Mouse (Mus musculus) stomach, embryonic 14.5 days (tissue): ENCODE results near the gene Nrg3. TPM values are rescaled to one million over a fixed set of nuclear protein-coding genes. Genes with fewer than 3 reads are reported as not detected.

ENCODE experiments used
- ATAC-seq: fragments of 200-750 bp; cut with Nextera tagmentation; 2 replicates; pipeline ENCODE4 v1.8.0; 2017; ENCODE audit warnings: low read depth, moderate TSS enrichment; ENCODE audit not compliant: insufficient number of reproducible peaks, insufficient read depth, low FRiP score
- H3K27ac ChIP-seq: fragments of 300-500 bp; sonication (generic); 2 replicates; pipeline ENCODE4 v1.5.1; 2014; ENCODE audit warnings: mild to moderate bottlenecking, low read length, moderate library complexity, mixed read lengths
- H3K27me3 ChIP-seq: fragments of 300-500 bp; sonication (generic); 2 replicates; pipeline ENCODE4 v1.6.1; 2014; ENCODE audit warnings: low read length, control low read depth, mixed read lengths; ENCODE audit not compliant: control insufficient read depth, insufficient read depth
- H3K36me3 ChIP-seq: fragments of 300-500 bp; sonication (generic); 2 replicates; pipeline ENCODE4 v1.6.1; 2014; ENCODE audit warnings: mild to moderate bottlenecking, control low read depth, low read length, moderate library complexity, mixed read lengths; ENCODE audit not compliant: control insufficient read depth, insufficient read depth
- H3K4me1 ChIP-seq: fragments of 300-500 bp; sonication (generic); 2 replicates; pipeline ENCODE4 v1.6.1; 2014; ENCODE audit warnings: low read length, control low read depth, mixed read lengths; ENCODE audit not compliant: control insufficient read depth, insufficient read depth
- H3K4me2 ChIP-seq: fragments of 300-500 bp; sonication (generic); replicated peaks from 2 replicates; pipeline ENCODE4 v1.6.1; 2014; ENCODE audit warnings: low read depth, low read length, control low read depth
- H3K4me3 ChIP-seq: fragments of 300-500 bp; sonication (generic); 2 replicates; pipeline ENCODE4 v1.5.1; 2014; ENCODE audit warnings: low read depth, low read length, control low read depth
- H3K9ac ChIP-seq: fragments of 300-500 bp; sonication (generic); replicated peaks from 2 replicates; pipeline ENCODE4 v1.6.1; 2014; ENCODE audit warnings: low read depth, mild to moderate bottlenecking, control low read depth, low read length, moderate library complexity, mixed read lengths
- H3K9me3 ChIP-seq: fragments of 300-500 bp; sonication (generic); 2 replicates; pipeline ENCODE4 v1.6.1; 2016; ENCODE audit warnings: low read depth, low read length, control low read depth; ENCODE audit not compliant: control insufficient read depth
- WGBS: fragments of 180-500 bp; shearing (Covaris S2); extraction: QIAGEN DNeasy Blood & Tissue Kit; methylation state at CpG from one replicate; pipeline ENCODE4 v1.1.7; 2014; 5-methylcytosine and 5-hydroxymethylcytosine counted together
- polyA plus RNA-seq: library from polyadenylated mRNA; unstranded; fragments of >200 nt; fragmentation: Nextera tagmentation; extraction: Ambion mirVana; gene quantifications from 2 replicates; pipeline ENCODE4 v1.2.1, GENCODE M21; 2014

The Nrg3 gene
- polyA plus RNA-seq, 1 experiment from 2014 or later = 1.1 TPM

- WGBS = 90% methylated on average over 1 of the region's 1 CpGs
- H3K4me3 ChIP-seq = no peak overlapping the region
- H3K9me3 ChIP-seq = no peaks in the 10 kb centered on the region
- H3K36me3 ChIP-seq = no peaks in the 10 kb centered on the region
- no peak overlapping the region for H3K27ac ChIP-seq
- H3K27me3 ChIP-seq = no peaks in the 10 kb centered on the region
- H3K4me2 ChIP-seq = no peak overlapping the region
- H3K9ac ChIP-seq = no peak overlapping the region
- H3K4me1 ChIP-seq = no peaks in the 10 kb centered on the region
- no peak for ATAC-seq
These were observed 480.4 kb downstream of the Nrg3 start for GRCm38 (mm10) chr14:38992574-38992866.

- 66% methylated on average over 7 of the region's 7 CpGs for WGBS
- Histone ChIP-seq H3K36me3 (no peaks in the 10 kb centered on the region), H3K4me1 (no peaks in the 10 kb centered on the region), H3K27ac (no peak overlapping the region), H3K4me2 (no peak overlapping the region), H3K9ac (no peak overlapping the region), H3K27me3 (no peaks in the 10 kb centered on the region), H3K4me3 (no peak overlapping the region), H3K9me3 (no peaks in the 10 kb centered on the region)
- ATAC-seq = no peak
These were observed 480.9 kb downstream of the Nrg3 start for GRCm38 (mm10) chr14:38991847-38992573.

GRCm38 (mm10) chr14:38959367-38959766, 513.5 kb downstream of the Nrg3 start:
- Histone ChIP-seq H3K4me3 (no peak overlapping the region), H3K4me1 (no peaks in the 10 kb centered on the region), H3K36me3 (no peaks in the 10 kb centered on the region), H3K27ac (no peak overlapping the region), H3K4me2 (no peak overlapping the region), H3K9ac (no peak overlapping the region), H3K27me3 (no peaks in the 10 kb centered on the region), H3K9me3 (no peaks in the 10 kb centered on the region)
- WGBS = 84% methylated on average over 7 of the region's 7 CpGs
- ATAC-seq = no peak

- no peak overlapping the region for H3K4me2 ChIP-seq
- H3K27ac ChIP-seq = no peak overlapping the region
- H3K4me3 ChIP-seq = no peak overlapping the region
- 62% methylated on average over 1 of the region's 1 CpGs for WGBS
- H3K36me3 ChIP-seq = no peaks in the 10 kb centered on the region
- no peak overlapping the region for H3K9ac ChIP-seq
- H3K27me3 ChIP-seq = no peaks in the 10 kb centered on the region
- no peaks in the 10 kb centered on the region for H3K4me1 ChIP-seq
- ATAC-seq = no peak
- H3K9me3 ChIP-seq = no peaks in the 10 kb centered on the region
These were observed 535.4 kb downstream of the Nrg3 start for GRCm38 (mm10) chr14:38937481-38937880.

- Histone ChIP-seq H3K4me3 (no peak overlapping the region), H3K36me3 (no peaks in the 10 kb centered on the region), H3K27ac (no peak overlapping the region), H3K27me3 (no peaks in the 10 kb centered on the region), H3K9me3 (no peaks in the 10 kb centered on the region), H3K4me1 (no peaks in the 10 kb centered on the region), H3K9ac (no peak overlapping the region), H3K4me2 (no peak overlapping the region)
- WGBS = 80% methylated on average over 2 of the region's 2 CpGs
- no peak for ATAC-seq
These were observed 536.3 kb downstream of the Nrg3 start for GRCm38 (mm10) chr14:38936483-38937054.

GRCm38 (mm10) chr14:38923652-38924051, 549.2 kb downstream of the Nrg3 start:
- H3K27me3 ChIP-seq = no peaks in the 10 kb centered on the region
- H3K4me2 ChIP-seq = no peak overlapping the region
- no peak for ATAC-seq
- no peaks in the 10 kb centered on the region for H3K36me3 ChIP-seq
- no peak overlapping the region for H3K27ac ChIP-seq
- H3K9ac ChIP-seq = no peak overlapping the region
- H3K4me1 ChIP-seq = no peaks in the 10 kb centered on the region
- 74% methylated on average over 1 of the region's 1 CpGs for WGBS
- no peak overlapping the region for H3K4me3 ChIP-seq
- H3K9me3 ChIP-seq = no peaks in the 10 kb centered on the region

GRCm38 (mm10) chr14:38920800-38921199, 552.1 kb downstream of the Nrg3 start:
- H3K36me3 ChIP-seq = no peaks in the 10 kb centered on the region
- no peak overlapping the region for H3K4me3 ChIP-seq
- 77% methylated on average over 2 of the region's 2 CpGs for WGBS
- no peak overlapping the region for H3K4me2 ChIP-seq
- ATAC-seq = no peak
- no peaks in the 10 kb centered on the region for H3K27me3 ChIP-seq
- no peaks in the 10 kb centered on the region for H3K9me3 ChIP-seq
- H3K9ac ChIP-seq = no peak overlapping the region
- H3K4me1 ChIP-seq = no peaks in the 10 kb centered on the region
- H3K27ac ChIP-seq = no peak overlapping the region

GRCm38 (mm10) chr14:38870591-38870990, 602.3 kb downstream of the Nrg3 start:
- Histone ChIP-seq H3K9me3 (no peaks in the 10 kb centered on the region), H3K4me1 (no peaks in the 10 kb centered on the region), H3K27me3 (no peaks in the 10 kb centered on the region), H3K4me2 (no peak overlapping the region), H3K27ac (no peak overlapping the region), H3K36me3 (no peaks in the 10 kb centered on the region), H3K9ac (no peak overlapping the region), H3K4me3 (no peak overlapping the region)
- ATAC-seq = no peak
- 56% methylated on average over 2 of the region's 2 CpGs for WGBS

- H3K27ac ChIP-seq = no peak overlapping the region
- H3K4me2 ChIP-seq = no peak overlapping the region
- no peaks in the 10 kb centered on the region for H3K36me3 ChIP-seq
- H3K4me3 ChIP-seq = no peak overlapping the region
- H3K4me1 ChIP-seq = no peaks in the 10 kb centered on the region
- no peak for ATAC-seq
- WGBS = 76% methylated on average over 1 of the region's 1 CpGs
- no peaks in the 10 kb centered on the region for H3K9me3 ChIP-seq
- no peak overlapping the region for H3K9ac ChIP-seq
- H3K27me3 ChIP-seq = no peaks in the 10 kb centered on the region
These were observed 625.3 kb downstream of the Nrg3 start for GRCm38 (mm10) chr14:38847566-38847965.
